Mouse (Mus musculus) activated CD4-positive, CD25-positive, alpha-beta regulatory T cell, adult 4 months (primary cell): Measurements from ENCODE around the gene Pigk. TPM values are rescaled to one million over a fixed set of nuclear protein-coding genes. Genes with fewer than 3 reads are reported as not detected.

Experiments used
- ATAC-seq: one replicate; pipeline ENCODE4 v1.8.0; 2017
- polyA plus RNA-seq, 2 experiments: library from polyadenylated mRNA; unstranded; fragments of 100-300 nt; shearing (Covaris generic); gene quantifications; one replicate each; pipeline ENCODE4 v1.2.1; 2017

The Pigk gene
- polyA plus RNA-seq, 2 experiments from 2014 or later, result 53.9 to 62.9 TPM

- no peak for ATAC-seq
Observed at GRCm38 (mm10) chr3:152855006-152855614, 141.2 kb downstream of the Pigk start.

- ATAC-seq, result no peak
Observed at GRCm38 (mm10) chr3:152856095-152856494, 142.2 kb downstream of the Pigk start.

- no peak for ATAC-seq
Observed at GRCm38 (mm10) chr3:152861450-152861849, 147.6 kb downstream of the Pigk start.

GRCm38 (mm10) chr3:152861978-152862377 lies 148.1 kb downstream of the Pigk start:
- no peak for ATAC-seq

GRCm38 (mm10) chr3:152866035-152866965 lies 152.4 kb downstream of the Pigk start:
- ATAC-seq, result no peak

GRCm38 (mm10) chr3:152867654-152868525 lies 154.0 kb downstream of the Pigk start:
- ATAC-seq, result no peak

GRCm38 (mm10) chr3:152872054-152872453 lies 158.2 kb downstream of the Pigk start:
- ATAC-seq, result no peak

GRCm38 (mm10) chr3:152872596-152872995 lies 158.7 kb downstream of the Pigk start:
- ATAC-seq, result no peak

GRCm38 (mm10) chr3:152874431-152875355 lies 160.8 kb downstream of the Pigk start:
- ATAC-seq, result no peak

- no peak for ATAC-seq
Observed at GRCm38 (mm10) chr3:152875723-152876290, 161.9 kb downstream of the Pigk start.

- no peak for ATAC-seq
Observed at GRCm38 (mm10) chr3:152880121-152880835, 166.4 kb downstream of the Pigk start.

- no peak for ATAC-seq
Observed at GRCm38 (mm10) chr3:152881706-152882105, 167.8 kb downstream of the Pigk start.

GRCm38 (mm10) chr3:152883556-152883955 lies 169.7 kb downstream of the Pigk start:
- no peak for ATAC-seq

- ATAC-seq, result peak; percentile 49
Observed at GRCm38 (mm10) chr3:152886749-152887148, 172.8 kb downstream of the Pigk start.

- no peak for ATAC-seq
Observed at GRCm38 (mm10) chr3:152888116-152888515, 174.2 kb downstream of the Pigk start.

- ATAC-seq, result no peak
Observed at GRCm38 (mm10) chr3:152894935-152895334, 181.0 kb downstream of the Pigk start.

- no peak for ATAC-seq
Observed at GRCm38 (mm10) chr3:152896111-152896510, 182.2 kb downstream of the Pigk start.

GRCm38 (mm10) chr3:152897196-152897595 lies 183.3 kb downstream of the Pigk start:
- no peak for ATAC-seq

- no peak for ATAC-seq
Observed at GRCm38 (mm10) chr3:152898906-152899305, 185.0 kb downstream of the Pigk start.

- no peak for ATAC-seq
Observed at GRCm38 (mm10) chr3:152905026-152905425, 191.1 kb downstream of the Pigk start.

GRCm38 (mm10) chr3:152905800-152906199 lies 191.9 kb downstream of the Pigk start:
- no peak for ATAC-seq
